Mouse (Mus musculus): ENCODE measurements around the gene Celsr2. TPM values are rescaled to one million over a fixed set of nuclear protein-coding genes. Genes with fewer than 3 reads are reported as not detected.

Gene Celsr2
- polyA plus RNA-seq, 1 experiment from 2014 or later = 2.5 TPM

DNA sequence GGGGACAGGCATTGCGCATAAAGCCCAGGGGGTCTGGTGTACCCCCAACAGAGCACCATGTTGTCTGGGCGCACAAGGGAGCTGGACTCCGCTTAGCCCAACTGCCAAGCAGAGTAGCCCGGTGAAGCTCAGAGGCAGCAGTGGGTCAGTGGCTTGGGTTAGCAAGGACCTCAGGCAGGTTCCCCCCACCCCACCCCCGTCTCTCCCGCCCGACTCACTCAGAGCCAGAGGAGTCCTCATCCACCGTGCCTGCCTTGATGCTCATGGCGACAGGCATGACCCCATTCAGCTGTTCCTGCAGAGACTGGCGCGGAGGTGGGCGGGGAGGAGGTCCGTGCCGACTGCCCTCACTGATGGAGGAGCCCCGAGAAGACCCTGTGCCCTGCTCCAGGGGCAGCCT lies 22.6 kb downstream of the Celsr2 start:
- WGBS = 52% methylated on average over 15 of the region's 15 CpGs
- Histone ChIP-seq H3K36me3 (ENCODE audit: control insufficient read depth, insufficient read depth, low read length) (no peaks in the 10 kb centered on the region), H3K27me3 (replicated peaks; ENCODE audit: control insufficient read depth, insufficient read depth, low read length) (no peaks in the 10 kb centered on the region; the same call in 1 of the 2 replicates), H3K4me3 (ENCODE audit: low read depth, low read length) (no peak overlapping the region), H3K4me2 (0 out of 2 replicates have a peak overlapping the region, but pooled peaks have one; percentile 25), H3K9ac (ENCODE audit: low read depth, low read length) (no peak overlapping the region), H3K27ac (ENCODE audit: low read depth, low read length) (no peak overlapping the region), H3K4me1 (replicated peaks; ENCODE audit: control insufficient read depth, insufficient read depth, low read length) (peaks cover 13% of the 10 kb centered on the region), H3K9me3 (ENCODE audit: control insufficient read depth, low read length) (no peaks in the 10 kb centered on the region)
- ATAC-seq (replicated peaks; ENCODE audit: low FRiP score) (no peak), DNase-seq (ENCODE audit: low spot score) (no peak)

DNA sequence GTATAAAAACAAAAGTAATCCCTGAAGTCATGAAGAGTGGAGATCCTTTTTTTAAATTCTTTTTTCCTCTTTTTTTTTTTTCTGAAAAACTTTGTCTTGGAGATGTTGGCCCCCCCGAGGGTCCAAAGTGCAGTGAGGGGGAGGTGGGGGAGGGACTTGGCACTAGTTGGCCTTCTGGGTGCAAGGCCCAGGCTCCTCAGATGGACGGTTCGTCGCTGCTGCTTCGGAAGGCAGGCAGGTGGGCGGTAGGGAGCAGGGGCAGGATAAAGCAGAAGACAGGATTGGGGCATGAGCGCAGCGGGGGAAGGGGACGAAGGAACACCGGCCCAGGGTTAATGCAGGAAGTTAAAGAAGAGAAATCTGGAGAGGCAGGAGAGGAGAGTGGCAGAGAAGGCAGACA lies 23.1 kb downstream of the Celsr2 start:
- Histone ChIP-seq H3K9ac (ENCODE audit: low read depth, low read length) (no peak overlapping the region), H3K4me1 (replicated peaks; ENCODE audit: control insufficient read depth, insufficient read depth, low read length) (peaks cover 13% of the 10 kb centered on the region), H3K4me2 (0 out of 2 replicates have a peak overlapping the region, but pooled peaks have one; percentile 25), H3K27ac (ENCODE audit: low read depth, low read length) (no peak overlapping the region), H3K27me3 (replicated peaks; ENCODE audit: control insufficient read depth, insufficient read depth, low read length) (no peaks in the 10 kb centered on the region; the same call in 1 of the 2 replicates), H3K36me3 (ENCODE audit: control insufficient read depth, insufficient read depth, low read length) (no peaks in the 10 kb centered on the region), H3K9me3 (ENCODE audit: control insufficient read depth, low read length) (no peaks in the 10 kb centered on the region), H3K4me3 (ENCODE audit: low read depth, low read length) (no peak overlapping the region)
- 34% methylated on average over 10 of the region's 10 CpGs for WGBS
- ATAC-seq (replicated peaks; ENCODE audit: low FRiP score) (no peak), DNase-seq (ENCODE audit: low spot score) (no peak)

DNA sequence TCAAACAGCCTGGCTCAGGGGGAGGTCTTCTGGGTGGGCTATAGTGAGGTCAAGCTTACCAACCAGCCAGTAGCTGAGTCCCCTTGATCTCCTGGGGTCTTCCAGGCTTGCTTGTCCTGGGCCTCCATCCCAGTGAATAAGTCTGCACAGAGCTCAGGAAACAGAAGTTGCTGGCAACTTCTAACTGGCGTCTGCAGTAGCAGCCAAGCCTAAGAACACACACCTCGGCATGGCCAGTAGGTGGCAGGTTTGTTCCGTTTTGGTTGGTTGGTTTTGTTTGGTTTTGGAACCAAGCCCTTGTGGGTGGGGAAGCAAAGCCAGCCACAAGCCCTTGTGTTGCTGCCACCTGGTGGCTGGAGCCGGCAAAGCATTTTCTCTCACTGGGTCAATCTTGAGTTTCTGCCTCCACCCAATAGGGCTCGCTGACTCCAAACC lies 26.2 kb downstream of the Celsr2 start:
- Histone ChIP-seq H3K9me3 (ENCODE audit: control insufficient read depth, low read length) (no peaks in the 10 kb centered on the region), H3K36me3 (ENCODE audit: control insufficient read depth, insufficient read depth, low read length) (peaks cover 4% of the 10 kb centered on the region), H3K4me1 (replicated peaks; ENCODE audit: control insufficient read depth, insufficient read depth, low read length) (peaks cover 18% of the 10 kb centered on the region), H3K9ac (ENCODE audit: low read depth, low read length) (no peak overlapping the region), H3K27ac (ENCODE audit: low read depth, low read length) (no peak overlapping the region), H3K27me3 (replicated peaks; ENCODE audit: control insufficient read depth, insufficient read depth, low read length) (no peaks in the 10 kb centered on the region; the same call in 1 of the 2 replicates), H3K4me3 (ENCODE audit: low read depth, low read length) (no peak overlapping the region), H3K4me2 (0 out of 2 replicates have a peak overlapping the region, but pooled peaks have one; percentile 18)
- 0% methylated on average over 5 of the region's 5 CpGs for WGBS
- ATAC-seq (replicated peaks; ENCODE audit: low FRiP score) (peak; percentile 82), DNase-seq (ENCODE audit: low spot score) (peak; percentile 90)

DNA sequence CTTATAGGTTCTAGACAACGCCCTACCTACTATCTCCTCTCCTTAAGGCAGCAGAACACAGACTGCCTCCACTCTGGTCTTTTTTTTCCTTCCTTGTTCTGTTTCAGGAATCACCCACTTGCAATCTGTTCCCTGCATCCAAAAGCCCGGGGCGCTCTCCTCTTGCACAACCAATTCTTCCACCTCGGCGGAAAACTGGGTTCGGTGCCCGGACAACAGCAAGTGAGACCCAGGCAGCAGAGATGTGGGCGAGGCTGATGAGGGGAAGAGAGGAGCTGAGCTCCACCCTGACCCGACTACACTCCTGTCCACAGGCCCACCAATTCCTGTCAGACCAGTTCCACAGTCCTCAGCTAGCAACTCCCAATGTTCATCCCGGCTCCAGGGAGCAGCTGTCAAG lies 29.2 kb downstream of the Celsr2 start:
- H3K4me2 ChIP-seq = no peak overlapping the region
- no peaks in the 10 kb centered on the region for H3K27me3 ChIP-seq (replicated peaks; ENCODE audit: control insufficient read depth, insufficient read depth, low read length)
- H3K9ac ChIP-seq (ENCODE audit: low read depth, low read length) = no peak overlapping the region
- H3K4me3 ChIP-seq (ENCODE audit: low read depth, low read length) = no peak overlapping the region
- WGBS = 95% methylated on average over 10 of the region's 10 CpGs
- H3K9me3 ChIP-seq (ENCODE audit: control insufficient read depth, low read length) = no peaks in the 10 kb centered on the region
- H3K27ac ChIP-seq (ENCODE audit: low read depth, low read length) = no peak overlapping the region
- DNase-seq (ENCODE audit: low spot score) (no peak), ATAC-seq (replicated peaks; ENCODE audit: low FRiP score) (no peak)
- H3K36me3 ChIP-seq (ENCODE audit: control insufficient read depth, insufficient read depth, low read length) = peaks cover 4% of the 10 kb centered on the region
- H3K4me1 ChIP-seq (replicated peaks; ENCODE audit: control insufficient read depth, insufficient read depth, low read length) = peaks cover 15% of the 10 kb centered on the region

DNA sequence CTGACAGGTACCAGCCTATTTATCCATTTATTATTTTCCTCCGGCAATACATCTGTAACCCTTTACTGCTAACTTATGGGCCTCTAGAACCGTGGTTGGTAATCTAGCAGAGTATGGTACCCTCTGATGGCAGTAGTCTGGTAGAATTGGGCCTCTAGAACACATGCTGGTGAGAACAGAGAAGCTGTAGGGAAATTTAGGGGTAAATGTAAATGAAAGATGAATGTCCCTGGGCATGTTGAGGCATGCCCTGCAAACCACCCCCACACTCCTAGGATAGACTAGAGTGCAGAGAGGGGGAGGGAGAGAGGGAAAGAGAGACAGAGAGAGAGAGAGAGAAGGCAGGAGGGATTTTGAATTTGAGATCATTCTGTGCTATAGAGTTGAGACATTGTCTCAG lies 30.9 kb downstream of the Celsr2 start:
- Histone ChIP-seq H3K27me3 (replicated peaks; ENCODE audit: control insufficient read depth, insufficient read depth, low read length) (no peaks in the 10 kb centered on the region), H3K36me3 (ENCODE audit: control insufficient read depth, insufficient read depth, low read length) (peaks cover 4% of the 10 kb centered on the region), H3K4me2 (peak overlapping the region; percentile 86), H3K4me3 (ENCODE audit: low read depth, low read length) (peak overlapping the region; percentile 55), H3K9ac (ENCODE audit: low read depth, low read length) (peak overlapping the region; percentile 69), H3K4me1 (replicated peaks; ENCODE audit: control insufficient read depth, insufficient read depth, low read length) (peaks cover 17% of the 10 kb centered on the region), H3K27ac (ENCODE audit: low read depth, low read length) (no peak overlapping the region), H3K9me3 (ENCODE audit: control insufficient read depth, low read length) (no peaks in the 10 kb centered on the region)
- DNase-seq (ENCODE audit: low spot score) = no peak
- no peak for ATAC-seq (replicated peaks; ENCODE audit: low FRiP score)
- WGBS = 52% methylated on average over 2 of the region's 2 CpGs

DNA sequence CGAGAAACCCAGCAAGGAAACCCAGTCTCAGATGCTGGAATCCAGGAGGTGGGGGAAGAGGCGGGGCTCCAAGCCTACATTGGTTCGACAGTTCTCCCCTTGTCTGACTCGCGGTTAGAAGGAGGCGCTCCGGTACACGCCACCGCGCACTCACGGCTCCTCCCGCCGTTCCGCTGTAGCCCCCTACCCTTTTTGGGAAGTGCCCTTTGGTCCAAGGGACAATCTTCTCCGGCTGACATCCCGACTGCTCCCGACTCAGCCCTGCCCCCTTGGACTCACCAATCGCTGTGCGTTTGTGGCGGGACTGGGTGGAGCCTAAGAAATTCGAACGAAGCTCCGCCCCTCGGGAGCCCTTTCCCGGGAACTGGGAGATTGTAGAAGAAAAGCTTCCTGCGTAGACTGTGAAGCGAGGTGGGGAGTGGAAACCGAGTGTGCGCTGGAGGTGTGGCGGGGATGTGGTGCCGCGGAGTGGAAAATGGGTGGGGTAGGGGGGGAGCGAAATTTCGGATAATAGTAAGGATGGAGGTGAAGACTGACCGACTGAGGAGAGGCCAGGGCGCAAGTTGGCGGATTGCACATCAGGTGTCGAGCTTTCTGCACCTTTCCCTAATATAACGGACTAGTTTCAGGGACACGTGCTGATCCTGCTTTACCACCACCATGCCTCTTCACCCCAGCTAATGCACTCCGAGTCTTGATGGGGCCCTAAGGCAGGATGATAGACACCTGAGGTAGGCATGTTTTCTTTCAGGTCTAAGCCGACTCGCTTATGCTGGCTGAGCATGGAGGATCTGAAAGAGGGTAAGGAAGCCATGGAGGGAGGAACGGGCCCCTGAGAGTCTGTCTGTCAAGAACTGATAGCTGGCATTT lies 31.6 kb downstream of the Celsr2 start, which contains the start of gene Psrc1:
TSS of gene Psrc1 (plus strand) at position 355 of the 870 bp plus-strand sequence.
- H3K4me2 ChIP-seq = peak within 1 kb of the TSS; percentile 86
- H3K9me3 ChIP-seq (ENCODE audit: control insufficient read depth, low read length) = no peaks in the 10 kb centered on the region
- H3K27me3 ChIP-seq (replicated peaks; ENCODE audit: control insufficient read depth, insufficient read depth, low read length) = no peaks in the 10 kb centered on the region
- peak; percentile 87 for DNase-seq (ENCODE audit: low spot score)
- peaks cover 4% of the 10 kb centered on the region for H3K36me3 ChIP-seq (ENCODE audit: control insufficient read depth, insufficient read depth, low read length)
- 1% methylated on average over 44 of the region's 44 CpGs for WGBS
- H3K9ac ChIP-seq (ENCODE audit: low read depth, low read length) = peak within 1 kb of the TSS; percentile 69
- H3K27ac ChIP-seq (ENCODE audit: low read depth, low read length) = 0 out of 2 replicates have a peak within 1 kb of the TSS, but pooled peaks have one; percentile 22
- peaks cover 22% of the 10 kb centered on the region for H3K4me1 ChIP-seq (replicated peaks; ENCODE audit: control insufficient read depth, insufficient read depth, low read length)
- ATAC-seq (replicated peaks; ENCODE audit: low FRiP score) = peak; percentile 86
- peak within 1 kb of the TSS; percentile 55 for H3K4me3 ChIP-seq (ENCODE audit: low read depth, low read length)

DNA sequence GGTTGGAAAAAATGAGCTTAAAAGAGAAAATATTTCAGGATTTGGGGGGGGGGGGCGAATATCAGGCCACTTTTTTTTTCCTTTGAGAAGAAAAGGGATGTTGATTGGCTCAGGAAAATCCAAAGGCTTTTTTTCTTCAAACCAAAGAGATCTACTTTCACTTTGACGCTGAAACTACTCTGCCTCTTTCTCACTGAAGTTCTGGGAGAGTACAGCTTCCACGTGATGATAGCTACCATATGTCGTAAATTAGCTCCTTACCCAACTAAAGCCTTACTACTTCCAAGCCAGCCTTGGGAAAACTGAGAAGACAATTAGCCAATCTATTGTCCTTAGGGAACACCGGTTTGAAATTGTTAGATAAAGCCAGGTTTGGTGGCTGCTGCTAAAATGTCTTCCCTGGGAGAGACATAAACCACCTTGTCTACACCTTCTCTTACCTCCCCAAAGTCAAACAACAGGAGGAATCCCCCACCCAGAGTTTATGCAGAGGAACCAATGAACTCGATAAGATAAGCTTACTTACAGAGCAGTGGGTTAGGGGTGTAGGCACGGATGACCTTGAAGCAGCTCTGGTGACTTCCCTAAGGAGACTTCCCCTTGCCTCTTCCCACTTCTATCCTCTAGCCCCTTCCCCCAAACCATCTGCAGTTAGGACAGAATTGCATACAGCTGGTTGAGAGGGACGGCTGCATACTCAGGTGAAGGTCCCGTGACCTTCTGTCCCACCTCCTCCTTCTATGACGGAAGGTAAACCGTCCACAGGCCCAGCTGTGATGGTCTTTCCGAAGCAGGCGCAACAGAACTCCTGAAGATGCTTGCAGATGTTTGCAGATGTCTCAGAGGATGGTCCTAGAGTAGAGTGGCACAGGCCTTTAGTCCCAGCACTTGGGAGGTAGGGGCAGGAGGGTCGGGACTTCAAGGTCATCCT lies 33.1 kb downstream of the Celsr2 start:
- no peaks in the 10 kb centered on the region for H3K27me3 ChIP-seq (replicated peaks; ENCODE audit: control insufficient read depth, insufficient read depth, low read length)
- peaks cover 4% of the 10 kb centered on the region for H3K36me3 ChIP-seq (ENCODE audit: control insufficient read depth, insufficient read depth, low read length)
- ATAC-seq (replicated peaks; ENCODE audit: low FRiP score) (no peak), DNase-seq (ENCODE audit: low spot score) (no peak)
- H3K27ac ChIP-seq (ENCODE audit: low read depth, low read length) = no peak overlapping the region
- peaks cover 22% of the 10 kb centered on the region for H3K4me1 ChIP-seq (replicated peaks; ENCODE audit: control insufficient read depth, insufficient read depth, low read length)
- 42% methylated on average over 14 of the region's 14 CpGs for WGBS
- H3K9ac ChIP-seq (ENCODE audit: low read depth, low read length) = peak overlapping the region; percentile 35; the same call in 1 of the 2 replicates
- peak overlapping the region; percentile 86 for H3K4me2 ChIP-seq
- H3K4me3 ChIP-seq (ENCODE audit: low read depth, low read length) = peak overlapping the region; percentile 55; the same call in 1 of the 2 replicates
- H3K9me3 ChIP-seq (ENCODE audit: control insufficient read depth, low read length) = no peaks in the 10 kb centered on the region

DNA sequence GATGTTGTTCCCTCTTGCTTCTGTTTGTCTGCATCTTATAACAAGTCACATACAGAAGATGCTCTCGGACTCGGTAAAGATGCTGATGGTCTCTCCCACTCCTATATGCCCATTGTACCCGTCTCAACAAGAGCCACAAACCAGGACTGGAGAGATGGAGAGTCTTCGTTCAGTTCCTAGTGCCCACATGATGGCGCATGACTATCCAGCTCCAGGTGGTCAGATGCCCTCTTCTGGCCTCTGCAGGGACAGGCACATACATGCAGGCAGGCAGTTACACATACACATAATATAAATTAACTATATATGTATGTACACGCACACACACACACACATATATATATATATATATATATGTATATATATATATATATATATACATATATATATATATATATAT lies 34.7 kb downstream of the Celsr2 start:
- Histone ChIP-seq H3K36me3 (ENCODE audit: control insufficient read depth, insufficient read depth, low read length) (no peaks in the 10 kb centered on the region), H3K9me3 (ENCODE audit: control insufficient read depth, low read length) (no peaks in the 10 kb centered on the region), H3K4me3 (ENCODE audit: low read depth, low read length) (no peak overlapping the region), H3K27ac (ENCODE audit: low read depth, low read length) (no peak overlapping the region), H3K27me3 (replicated peaks; ENCODE audit: control insufficient read depth, insufficient read depth, low read length) (no peaks in the 10 kb centered on the region), H3K4me1 (replicated peaks; ENCODE audit: control insufficient read depth, insufficient read depth, low read length) (peaks cover 22% of the 10 kb centered on the region), H3K9ac (ENCODE audit: low read depth, low read length) (no peak overlapping the region), H3K4me2 (no peak overlapping the region)
- DNase-seq (ENCODE audit: low spot score) = no peak
- ATAC-seq (replicated peaks; ENCODE audit: low FRiP score) = no peak
- WGBS = 75% methylated on average over 6 of the region's 6 CpGs
